In the genomic region with DNA sequence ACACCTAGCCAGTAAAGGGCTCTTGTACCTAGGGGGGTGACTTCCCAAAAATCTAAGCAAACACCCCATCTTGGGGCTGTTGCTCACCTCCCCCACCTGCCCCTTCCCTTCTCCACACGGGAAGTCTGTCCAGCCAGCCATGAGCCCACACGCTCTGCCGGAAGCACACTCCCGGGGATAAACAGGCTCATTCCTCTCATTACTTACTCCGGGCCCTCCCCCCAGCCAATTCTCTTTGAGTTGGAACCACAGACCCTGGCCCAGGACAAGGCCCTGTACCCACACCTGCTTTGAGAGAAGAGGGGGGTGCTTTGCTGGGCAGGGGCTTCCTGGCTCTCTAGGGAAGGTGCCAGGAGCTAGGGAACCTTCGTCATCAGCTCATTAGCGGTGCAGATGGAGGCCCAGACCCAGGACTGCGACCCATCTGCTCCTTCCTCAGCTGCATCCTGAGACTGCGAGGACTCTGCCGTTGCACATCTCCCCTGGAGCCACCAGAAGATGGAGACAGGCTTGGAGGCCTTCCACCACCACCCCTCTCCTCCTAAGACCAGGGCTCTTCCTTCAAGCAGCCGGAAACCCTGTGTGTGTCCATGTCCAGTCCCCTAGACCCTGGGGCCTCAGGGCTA, we compare ENCODE assay signal across 27 mouse cellular contexts. TPM values are rescaled to one million over a fixed set of nuclear protein-coding genes. Genes with fewer than 3 reads are reported as not detected.
A peak's percentile ranks its signal among the peaks of the same experiment; 100 is the strongest.
DNase-seq lines count a peak whose midpoint lies in the region; ATAC-seq lines count a peak whose summit lies in the region.
"Had no signal": no experiment of that assay in that cellular context is flagged by ENCODE, and none has a peak within 500 bp of the region (broad histone marks: within the 10 kb centered on the region; RNA-seq: fewer than 3 reads in every experiment).

No protein-coding gene starts in this region.

- peaks cover 49% of the 10 kb centered on the region for H3K4me1 ChIP-seq in forebrain, embryonic 15.5 days
- H3K4me1 ChIP-seq in forebrain, embryonic 10.5 days, result peaks cover 73% of the 10 kb centered on the region

- H3K27ac ChIP-seq in forebrain, embryonic 15.5 days (replicated peaks), result peak overlapping the region; percentile 46
- H3K27ac ChIP-seq in forebrain, embryonic 10.5 days, result no peak overlapping the region
- H3K27ac ChIP-seq: embryonic facial prominence, embryonic 15.5 days; heart, adult 2 months; heart, embryonic 13.5 days; hindbrain, embryonic 12.5 days; limb, embryonic 12.5 days had no signal

- H3K9ac ChIP-seq in forebrain, embryonic 15.5 days (replicated peaks), result no peak overlapping the region
- H3K9ac ChIP-seq: embryonic facial prominence, embryonic 15.5 days; heart, embryonic 13.5 days; hindbrain, embryonic 12.5 days; limb, embryonic 12.5 days; liver, postnatal 0 days had no signal

- 54% methylated on average over 11 of the region's 11 CpGs for whole genome bisulfite sequencing in forebrain, embryonic 15.5 days
- WGBS in forebrain, embryonic 10.5 days, result 78% methylated on average over 11 of the region's 11 CpGs

- no peak for DNase-seq in forebrain, embryonic 10.5 days (ENCODE audit: extremely low spot score, low spot score)
- DNase-seq in brain, adult 2 months (ENCODE audit: low read depth, low spot score), result peak; percentile 86
- peak; percentile 73 to 77 for DNase-seq in cerebellum, adult 18-20 months
- peak; percentile 71 to 73 for DNase-seq in cerebellum, postnatal 14 days
- DNase-seq in gastrocnemius, postnatal 25 days, result no peak
- DNase-seq in adrenal gland, adult 8-10 months, result no peak
- DNase-seq: adrenal gland, adult 2 months; B cell, adult 2 months; gastrocnemius, postnatal 36 days; heart, adult 2 months; heart, postnatal 14 days; kidney, postnatal 25 days; liver, postnatal 0 days; lung, postnatal 10 days; thymus, adult 18-20 months; thymus, postnatal 36 days had no signal

- peak overlapping the region; percentile 10; the same call in 1 of the 2 replicates for H3K4me2 ChIP-seq in forebrain, embryonic 15.5 days (replicated peaks)
- H3K4me2 ChIP-seq: embryonic facial prominence, embryonic 15.5 days; heart, embryonic 13.5 days; hindbrain, embryonic 12.5 days; limb, embryonic 12.5 days; liver, embryonic 11.5 days; midbrain, embryonic 11.5 days had no signal

- ATAC-seq in forebrain, embryonic 15.5 days (replicated peaks), result peak; percentile 11; the same call in 1 of the 2 replicates
- ATAC-seq: intestine, postnatal 0 days; liver, postnatal 0 days; Patski had no signal

- H3K4me3 ChIP-seq in forebrain, embryonic 15.5 days, result no peak overlapping the region
- H3K4me3 ChIP-seq in forebrain, embryonic 10.5 days, result no peak overlapping the region
- H3K4me3 ChIP-seq: embryonic facial prominence, embryonic 15.5 days; heart, adult 2 months; heart, embryonic 13.5 days; hindbrain, embryonic 12.5 days; limb, embryonic 12.5 days had no signal

- no peaks in the 10 kb centered on the region for H3K9me3 ChIP-seq in forebrain, embryonic 15.5 days
- no peaks in the 10 kb centered on the region for H3K9me3 ChIP-seq in forebrain, embryonic 10.5 days
- H3K9me3 ChIP-seq: embryonic facial prominence, embryonic 15.5 days; G1E; heart, embryonic 13.5 days; hindbrain, embryonic 12.5 days; limb, embryonic 12.5 days had no signal

- H3K36me3 ChIP-seq in forebrain, embryonic 15.5 days, result no peaks in the 10 kb centered on the region
- H3K36me3 ChIP-seq in forebrain, embryonic 10.5 days (replicated peaks), result no peaks in the 10 kb centered on the region
- H3K36me3 ChIP-seq: embryonic facial prominence, embryonic 15.5 days; G1E; heart, embryonic 13.5 days; hindbrain, embryonic 12.5 days; limb, embryonic 12.5 days had no signal

- H3K27me3 ChIP-seq in forebrain, embryonic 15.5 days, result no peaks in the 10 kb centered on the region
- H3K27me3 ChIP-seq in forebrain, embryonic 10.5 days (ENCODE audit: poor library complexity, severe bottlenecking), result peaks cover 75% of the 10 kb centered on the region
- H3K27me3 ChIP-seq: embryonic facial prominence, embryonic 15.5 days had no signal

RNA-seq across cellular contexts. Expression of gene Plch2, which starts 39.2 kb away (rescaled TPM):
- 10.0 and 12.7 TPM in 2 replicates for polyA plus RNA-seq in forebrain, embryonic 15.5 days (2015; fragmentation: Nextera tagmentation; extraction: Ambion mirVana)
- polyA plus RNA-seq in forebrain, embryonic 10.5 days (2016; fragmentation: Nextera tagmentation; extraction: Ambion mirVana), result 0.43 and 0.64 TPM in 2 replicates
- under 1 TPM; 0.05 to 0.21 TPM for total RNA-seq in gastrocnemius, postnatal 25 days (2021)
- total RNA-seq in adrenal gland, adult 8-10 months (2022), result 1 to 10 TPM in 2 of 4 experiments, under 1 TPM in 2; 0.46 to 2.3 (median 1.1) TPM
- total RNA-seq: heart, adult 2 months; neutrophil, adult 5-6 weeks had no signal
- polyA plus RNA-seq: liver, postnatal 0 days had no signal

RNA-seq across cellular contexts. Expression of gene Pex10, which starts 49.5 kb away (rescaled TPM):
- 22.0 and 23.5 TPM in 2 replicates for polyA plus RNA-seq in forebrain, embryonic 15.5 days (2015; fragmentation: Nextera tagmentation; extraction: Ambion mirVana)
- 22.2 TPM in 2 replicates for polyA plus RNA-seq in forebrain, embryonic 10.5 days (2016; fragmentation: Nextera tagmentation; extraction: Ambion mirVana)
- total RNA-seq in gastrocnemius, postnatal 25 days (2021), result 10 to 100 TPM; 11.3 to 14.6 TPM
- total RNA-seq in adrenal gland, adult 8-10 months (2022), result 10 to 100 TPM; 19.3 to 32.9 (median 21.7) TPM

RNA-seq across cellular contexts. Expression of gene Pank4, which starts 53.4 kb away (rescaled TPM):
- polyA plus RNA-seq in forebrain, embryonic 15.5 days (2015; fragmentation: Nextera tagmentation; extraction: Ambion mirVana), result 43.5 and 48.9 TPM in 2 replicates
- polyA plus RNA-seq in forebrain, embryonic 10.5 days (2016; fragmentation: Nextera tagmentation; extraction: Ambion mirVana), result 46.8 and 51.8 TPM in 2 replicates
- total RNA-seq in gastrocnemius, postnatal 25 days (2021), result 10 to 100 TPM; 31.2 to 34.0 TPM
- total RNA-seq in adrenal gland, adult 8-10 months (2022), result 10 to 100 TPM; 27.8 to 38.1 (median 34.0) TPM

RNA-seq across cellular contexts. Expression of gene Hes5, which starts 56.6 kb away (rescaled TPM):
- 125 and 127 TPM in 2 replicates for polyA plus RNA-seq in forebrain, embryonic 15.5 days (2015; fragmentation: Nextera tagmentation; extraction: Ambion mirVana)
- polyA plus RNA-seq in forebrain, embryonic 10.5 days (2016; fragmentation: Nextera tagmentation; extraction: Ambion mirVana), result 272 and 295 TPM in 2 replicates
- not detected for total RNA-seq in gastrocnemius, postnatal 25 days (2021)
- total RNA-seq in adrenal gland, adult 8-10 months (2022), result not detected
- total RNA-seq: adrenal gland, adult 2 months; G1E; gastrocnemius, postnatal 36 days; heart, adult 2 months; heart, postnatal 14 days had no signal
- polyA plus RNA-seq: adrenal gland, adult 2 months; G1E; Patski had no signal

Comparison
In these comparisons a context has a peak if more than half of its experiments do, and no peak if none do; other contexts are left out.
1. DNase-seq: peak in brain, adult 2 months (single experiment), cerebellum, adult 18-20 months (2 of 2) and cerebellum, postnatal 14 days (2 of 2); none in forebrain, embryonic 10.5 days (single experiment), gastrocnemius, postnatal 25 days (single experiment) and adrenal gland, adult 8-10 months (single experiment).